8 mouse cellular contexts compared by ENCODE assay signal in genomic region chr15:81584913-81585745, GRCm38 (mm10). TPM values are rescaled to one million over a fixed set of nuclear protein-coding genes. Genes with fewer than 3 reads are reported as not detected.
DNase-seq lines count a peak whose midpoint lies in the region; ATAC-seq lines count a peak whose summit lies in the region.

TSS of gene Ep300 (plus strand) at chr15:81585351.

- H3K4me2 ChIP-seq in hindbrain, embryonic 11.5 days (replicated peaks; ENCODE audit: low read depth, low read length), result peak within 1 kb of the TSS; percentile 75

- WGBS in hindbrain, embryonic 11.5 days, result 0% methylated on average over 33 of the region's 68 CpGs

- peak; percentile 95 for ATAC-seq in hindbrain, embryonic 11.5 days (ENCODE audit: low FRiP score)

- no peaks in the 10 kb centered on the region for H3K36me3 ChIP-seq in hindbrain, embryonic 11.5 days (ENCODE audit: control insufficient read depth, insufficient read depth, low read length)

- DNase-seq in Muller cell, postnatal 12 days (ENCODE audit: inconsistent ontology term), result peak; percentile 99
- peak; percentile 97 for DNase-seq in cerebellum, adult 9-11 months
- DNase-seq in frontal cortex, adult 2 months (ENCODE audit: extremely low spot score in 1 of 2, low spot score in 1 of 2), result peak; percentile 91 to 96
- peak; percentile 96 for DNase-seq in hindbrain, embryonic 11.5 days (ENCODE audit: low spot score)
- DNase-seq in layer of hippocampus, postnatal 10 days (ENCODE audit: low spot score in 2 of 2), result peak; percentile 92 to 96
- peak; percentile 97 for DNase-seq in lung, postnatal 10 days
- DNase-seq in ovary, postnatal 36 days (ENCODE audit: low spot score), result peak; percentile 96
- peak; percentile 97 for DNase-seq in thymus, postnatal 25 days

- no peaks in the 10 kb centered on the region for H3K9me3 ChIP-seq in hindbrain, embryonic 11.5 days (ENCODE audit: control insufficient read depth, low read length)

- H3K27ac ChIP-seq in hindbrain, embryonic 11.5 days (ENCODE audit: low read depth, low read length), result peak within 1 kb of the TSS; percentile 98

- H3K4me3 ChIP-seq in hindbrain, embryonic 11.5 days (ENCODE audit: low read depth, low read length), result peak within 1 kb of the TSS; percentile 92

- no peaks in the 10 kb centered on the region for H3K4me1 ChIP-seq in hindbrain, embryonic 11.5 days (replicated peaks; ENCODE audit: control insufficient read depth, insufficient read depth, low read length)

- no peaks in the 10 kb centered on the region for H3K27me3 ChIP-seq in hindbrain, embryonic 11.5 days (ENCODE audit: control insufficient read depth, insufficient read depth, low read length)

- H3K9ac ChIP-seq in hindbrain, embryonic 11.5 days (ENCODE audit: low read depth, low read length), result peak within 1 kb of the TSS; percentile 100

RNA-seq across cellular contexts. Expression of gene Ep300, which starts in this region (rescaled TPM):
- polyA plus RNA-seq in frontal cortex, adult 2 months (2012; rRNA removed), result 33.5 and 35.3 TPM in 2 replicates
- 23.3 and 41.7 TPM in 2 replicates for polyA plus RNA-seq in hindbrain, embryonic 11.5 days (2014; fragmentation: Nextera tagmentation; extraction: Ambion mirVana)
- 10 to 100 TPM; 57.8 to 59.5 TPM for total RNA-seq in layer of hippocampus, postnatal 10 days (2021)

Comparison
In these comparisons a context has a peak if more than half of its experiments do, and no peak if none do; other contexts are left out.
1. Peak in every context shown above with its lines: DNase-seq, ATAC-seq, H3K4me3 ChIP-seq and H3K27ac ChIP-seq.